ENCODE assay signal across 9 mouse cellular contexts in the genomic region with DNA sequence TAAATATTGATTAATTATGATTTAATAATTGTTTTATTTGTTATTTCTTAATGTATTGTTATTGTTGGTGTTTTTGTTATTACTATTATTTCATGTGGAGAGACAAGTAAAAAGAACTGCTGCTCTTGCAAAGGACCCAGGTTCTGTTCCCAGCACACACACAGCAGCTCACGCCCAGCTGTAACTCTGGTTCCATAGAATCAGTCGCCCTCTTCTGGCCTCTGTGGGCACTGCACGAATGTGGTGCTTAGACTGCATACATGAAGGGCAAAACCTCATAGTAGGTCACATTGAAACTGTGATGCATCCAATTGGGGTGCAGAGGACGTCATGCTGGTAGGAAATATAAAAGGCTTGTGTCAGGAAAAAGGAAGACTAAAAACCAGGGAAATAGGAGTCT. TPM values are rescaled to one million over a fixed set of nuclear protein-coding genes. Genes with fewer than 3 reads are reported as not detected.
DNase-seq lines count a peak whose midpoint lies in the region; ATAC-seq and TF ChIP-seq lines count a peak whose summit lies in the region.
"Had no signal": no experiment of that assay in that cellular context is flagged by ENCODE, and none has a peak within 500 bp of the region (broad histone marks: within the 10 kb centered on the region; RNA-seq: fewer than 3 reads in every experiment).

No protein-coding gene starts in this region.

- no peak overlapping the region for H3K9ac ChIP-seq in midbrain, embryonic 11.5 days (ENCODE audit: low read length)
- no peak overlapping the region for H3K9ac ChIP-seq in midbrain, embryonic 16.5 days (ENCODE audit: low read depth, low read length)
- no peak overlapping the region for H3K9ac ChIP-seq in neural tube, embryonic 11.5 days (ENCODE audit: low read length)

- no peak overlapping the region for H3K4me2 ChIP-seq in midbrain, embryonic 11.5 days
- H3K4me2 ChIP-seq in midbrain, embryonic 16.5 days (ENCODE audit: low read length) = no peak overlapping the region
- H3K4me2 ChIP-seq in neural tube, embryonic 11.5 days (ENCODE audit: low read depth) = no peak overlapping the region

- no peak for TF ChIP-seq CTCF in cerebellum, adult 2 months (IDR thresholded peaks at IDR 0.05; ENCODE audit: borderline replicate concordance, insufficient read depth, low read depth, low read length)

- no peaks in the 10 kb centered on the region for H3K27me3 ChIP-seq in midbrain, embryonic 11.5 days (ENCODE audit: control insufficient read depth, insufficient read depth, low read length)
- H3K27me3 ChIP-seq in midbrain, embryonic 16.5 days (ENCODE audit: control insufficient read depth, insufficient read depth, low read depth, low read length) = no peaks in the 10 kb centered on the region
- H3K27me3 ChIP-seq in neural tube, embryonic 11.5 days (ENCODE audit: control insufficient read depth, insufficient read depth, low read length) = no peaks in the 10 kb centered on the region
- H3K27me3 ChIP-seq in cerebellum, adult 2 months (ENCODE audit: control insufficient read depth, insufficient read depth, low read length) = no peaks in the 10 kb centered on the region

- no peak overlapping the region for H3K27ac ChIP-seq in midbrain, embryonic 11.5 days (ENCODE audit: low read depth, low read length)
- no peak overlapping the region for H3K27ac ChIP-seq in midbrain, embryonic 16.5 days (ENCODE audit: low read length)
- H3K27ac ChIP-seq in neural tube, embryonic 11.5 days (ENCODE audit: low read depth, low read length) = no peak overlapping the region
- no peak overlapping the region for H3K27ac ChIP-seq in cerebellum, adult 2 months (ENCODE audit: insufficient read depth, low read length)

- H3K9me3 ChIP-seq in midbrain, embryonic 11.5 days (ENCODE audit: control insufficient read depth, low read length) = no peaks in the 10 kb centered on the region
- H3K9me3 ChIP-seq in midbrain, embryonic 16.5 days (replicated peaks; ENCODE audit: control insufficient read depth, low read length, poor library complexity, severe bottlenecking) = 0 out of 2 replicates have a peak, but pooled peaks cover 3% of the 10 kb centered on the region
- H3K9me3 ChIP-seq in neural tube, embryonic 11.5 days (ENCODE audit: control insufficient read depth, low read length) = no peaks in the 10 kb centered on the region

- no peak for ATAC-seq in midbrain, embryonic 11.5 days (ENCODE audit: low FRiP score)
- ATAC-seq in midbrain, embryonic 16.5 days = no peak
- no peak for ATAC-seq in neural tube, embryonic 11.5 days (ENCODE audit: insufficient read depth, low FRiP score, low TSS enrichment)
- ATAC-seq in activated CD4-positive, CD25-positive, alpha-beta regulatory T cell, adult 4 months = no peak

- H3K4me3 ChIP-seq in midbrain, embryonic 11.5 days (ENCODE audit: low read depth, low read length) = no peak overlapping the region
- H3K4me3 ChIP-seq in midbrain, embryonic 16.5 days (ENCODE audit: low read depth, low read length) = no peak overlapping the region
- H3K4me3 ChIP-seq in neural tube, embryonic 11.5 days (ENCODE audit: low read depth, low read length) = no peak overlapping the region
- no peak overlapping the region for H3K4me3 ChIP-seq in cerebellum, adult 2 months (replicated peaks; ENCODE audit: insufficient read depth, low read depth, low read length)

- 56% methylated on average over 4 of the region's 4 CpGs for WGBS in midbrain, embryonic 11.5 days
- WGBS in midbrain, embryonic 16.5 days = 58% methylated on average over 4 of the region's 4 CpGs
- 57% methylated on average over 4 of the region's 4 CpGs for WGBS in neural tube, embryonic 11.5 days
- 49% methylated on average over 4 of the region's 4 CpGs for WGBS in cerebellum, adult 2 months

- DNase-seq in cerebellum, postnatal 14 days = peak; percentile 11 to 65
- DNase-seq in cerebellum, adult 11-12 months = no peak
- DNase-seq in midbrain, embryonic 11.5 days (ENCODE audit: low spot score, missing footprints) = peak; percentile 93
- peak; percentile 11 for DNase-seq in embryo, embryonic 9.5 days (ENCODE audit: extremely low spot score)
- peak; percentile 67 for DNase-seq in neural tube, embryonic 11.5 days (ENCODE audit: low spot score)
- no peak for DNase-seq in cerebellum, adult 2 months

- H3K36me3 ChIP-seq in midbrain, embryonic 11.5 days (ENCODE audit: control insufficient read depth, insufficient read depth, low read length) = no peaks in the 10 kb centered on the region
- H3K36me3 ChIP-seq in midbrain, embryonic 16.5 days (ENCODE audit: control insufficient read depth, insufficient read depth, low read length) = no peaks in the 10 kb centered on the region
- H3K36me3 ChIP-seq in neural tube, embryonic 11.5 days (ENCODE audit: control insufficient read depth, insufficient read depth, low read length) = no peaks in the 10 kb centered on the region

- TF ChIP-seq POLR2A in cerebellum, adult 2 months (IDR thresholded peaks at IDR 0.05; ENCODE audit: borderline replicate concordance, insufficient read depth, low read length) = no peak

- no peaks in the 10 kb centered on the region for H3K4me1 ChIP-seq in midbrain, embryonic 11.5 days (ENCODE audit: control insufficient read depth, insufficient read depth, low read length)
- no peaks in the 10 kb centered on the region for H3K4me1 ChIP-seq in midbrain, embryonic 16.5 days (ENCODE audit: control insufficient read depth, insufficient read depth, low read length)
- no peaks in the 10 kb centered on the region for H3K4me1 ChIP-seq in neural tube, embryonic 11.5 days (ENCODE audit: control insufficient read depth, insufficient read depth, low read length)
- no peaks in the 10 kb centered on the region for H3K4me1 ChIP-seq in cerebellum, adult 2 months (ENCODE audit: control insufficient read depth, insufficient read depth, low read length)

RNA-seq across cellular contexts. Expression of a gene that starts 7.1 kb away (rescaled TPM):
- polyA plus RNA-seq in midbrain, embryonic 11.5 days (2014; fragmentation: Nextera tagmentation; extraction: Ambion mirVana) = not detected in 2 replicates
- polyA plus RNA-seq in midbrain, embryonic 16.5 days (2015; fragmentation: Nextera tagmentation; extraction: Ambion mirVana) = not detected in 2 replicates
- not detected in 2 replicates for polyA plus RNA-seq in neural tube, embryonic 11.5 days (2014; fragmentation: Nextera tagmentation; extraction: Ambion mirVana)
- not detected for polyA plus RNA-seq in activated CD4-positive, CD25-positive, alpha-beta regulatory T cell, adult 4 months (2017; shearing (Covaris generic))
- polyA plus RNA-seq in cerebellum, adult 2 months (2012; rRNA removed) = 0.07 TPM in 1 of 2 replicates, not detected in the other
- polyA plus RNA-seq: heart, embryonic 16.5 days had no signal

RNA-seq across cellular contexts. Expression of a gene that starts 47.9 kb away (rescaled TPM):
- 73.1 and 81.9 TPM in 2 replicates for polyA plus RNA-seq in midbrain, embryonic 11.5 days (2014; fragmentation: Nextera tagmentation; extraction: Ambion mirVana)
- 75.8 and 80.6 TPM in 2 replicates for polyA plus RNA-seq in midbrain, embryonic 16.5 days (2015; fragmentation: Nextera tagmentation; extraction: Ambion mirVana)
- 84.8 and 86.8 TPM in 2 replicates for polyA plus RNA-seq in neural tube, embryonic 11.5 days (2014; fragmentation: Nextera tagmentation; extraction: Ambion mirVana)
- polyA plus RNA-seq in activated CD4-positive, CD25-positive, alpha-beta regulatory T cell, adult 4 months (2017; shearing (Covaris generic)) = 10 to 100 TPM; 43.5 to 49.3 TPM
- polyA plus RNA-seq in cerebellum, adult 2 months (2012; rRNA removed) = 28.9 and 29.8 TPM in 2 replicates

RNA-seq across cellular contexts. Expression of a gene that starts 51.0 kb away (rescaled TPM):
- polyA plus RNA-seq in midbrain, embryonic 11.5 days (2014; fragmentation: Nextera tagmentation; extraction: Ambion mirVana) = 10.6 and 11.2 TPM in 2 replicates
- 25.3 and 26.3 TPM in 2 replicates for polyA plus RNA-seq in midbrain, embryonic 16.5 days (2015; fragmentation: Nextera tagmentation; extraction: Ambion mirVana)
- 13.1 and 14.9 TPM in 2 replicates for polyA plus RNA-seq in neural tube, embryonic 11.5 days (2014; fragmentation: Nextera tagmentation; extraction: Ambion mirVana)
- polyA plus RNA-seq in activated CD4-positive, CD25-positive, alpha-beta regulatory T cell, adult 4 months (2017; shearing (Covaris generic)) = 1 to 10 TPM; 7.7 to 7.8 TPM
- 13.2 and 14.6 TPM in 2 replicates for polyA plus RNA-seq in cerebellum, adult 2 months (2012; rRNA removed)

Comparison
In these comparisons a context has a peak if more than half of its experiments do, and no peak if none do; other contexts are left out.
1. DNase-seq: peak in cerebellum, postnatal 14 days (2 of 2), midbrain, embryonic 11.5 days (single experiment), embryo, embryonic 9.5 days (single experiment) and neural tube, embryonic 11.5 days (single experiment); none in cerebellum, adult 11-12 months (single experiment) and cerebellum, adult 2 months (0 of 2).